Mouse (Mus musculus) embryo, embryonic 11 days (tissue): Measurements from ENCODE around the gene Tfap2c.
A peak's percentile ranks its signal among the peaks of the same experiment; 100 is the strongest.

Source experiments
- DNase-seq: peaks from one replicate; pipeline ENCODE4 v3.0.0-alpha.2; 2015

Gene Tfap2c

DNA sequence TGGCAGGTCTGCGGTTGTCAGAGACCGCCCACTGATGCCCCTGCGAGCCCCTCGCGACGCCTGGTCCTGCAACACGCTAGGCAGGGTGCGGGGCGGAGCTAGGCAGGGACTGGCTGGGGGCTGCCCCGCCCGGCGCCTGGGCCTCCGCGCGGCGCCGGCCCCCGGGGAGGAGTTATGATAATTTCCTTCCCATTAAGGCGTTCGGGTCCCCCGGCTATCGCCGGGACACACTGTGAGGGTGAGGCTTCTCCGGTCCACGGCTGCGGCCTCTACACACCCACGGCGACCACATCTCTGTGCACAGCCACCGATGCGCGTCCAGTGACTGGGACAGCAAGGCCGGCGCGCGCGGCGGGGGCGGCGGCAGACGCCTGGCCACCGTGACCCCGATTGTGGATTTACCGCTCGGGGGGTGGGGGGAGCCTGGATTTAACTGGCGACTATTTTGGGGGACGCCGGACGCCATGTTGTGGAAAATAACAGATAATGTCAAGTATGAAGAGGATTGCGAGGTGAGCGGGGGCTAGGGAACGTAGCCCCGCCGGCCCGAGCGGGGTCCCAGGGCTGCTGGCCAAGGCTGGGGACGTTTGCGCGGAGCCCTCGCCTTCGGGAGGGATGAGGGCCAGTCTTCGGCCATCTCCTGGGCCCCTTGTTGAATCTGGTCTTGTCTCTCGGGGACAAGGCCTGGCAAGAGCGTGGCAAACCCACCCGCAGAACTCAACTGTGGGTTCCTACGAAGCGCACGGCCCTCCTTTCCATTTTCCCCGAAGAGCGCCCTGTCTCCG lies at the start of gene Tfap2c:
TSS of gene Tfap2c (plus strand) at position 223 of the 785 bp plus-strand sequence.
- peak; percentile 86 for DNase-seq

- DNase-seq: no peak
These were observed 48.6 kb upstream of the Tfap2c start for GRCm38 (mm10) chr2:172500752-172501316.

GRCm38 (mm10) chr2:172501341-172501740 lies 48.1 kb upstream of the Tfap2c start:
- peak; percentile 78 for DNase-seq

DNA sequence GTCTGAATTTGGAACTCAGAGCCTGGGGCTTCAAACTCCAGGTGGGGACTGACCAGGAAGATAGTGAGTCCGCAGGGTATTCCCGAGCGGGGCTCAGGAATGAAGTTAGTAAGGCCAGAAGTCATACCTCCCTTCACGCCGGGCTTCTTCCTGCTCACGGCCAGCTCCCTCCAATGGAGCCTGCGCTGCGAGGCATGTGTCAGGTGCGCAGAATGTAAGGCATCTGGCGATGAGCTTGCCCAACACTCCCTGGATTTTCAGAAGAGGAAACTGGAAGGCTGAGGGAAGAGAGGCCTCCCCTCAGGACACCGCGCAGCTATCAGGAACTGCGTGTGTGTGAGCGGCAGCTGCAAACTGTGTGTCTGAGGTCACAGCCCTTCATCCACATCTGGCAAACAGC lies 47.2 kb upstream of the Tfap2c start:
- DNase-seq: peak; percentile 42

DNA sequence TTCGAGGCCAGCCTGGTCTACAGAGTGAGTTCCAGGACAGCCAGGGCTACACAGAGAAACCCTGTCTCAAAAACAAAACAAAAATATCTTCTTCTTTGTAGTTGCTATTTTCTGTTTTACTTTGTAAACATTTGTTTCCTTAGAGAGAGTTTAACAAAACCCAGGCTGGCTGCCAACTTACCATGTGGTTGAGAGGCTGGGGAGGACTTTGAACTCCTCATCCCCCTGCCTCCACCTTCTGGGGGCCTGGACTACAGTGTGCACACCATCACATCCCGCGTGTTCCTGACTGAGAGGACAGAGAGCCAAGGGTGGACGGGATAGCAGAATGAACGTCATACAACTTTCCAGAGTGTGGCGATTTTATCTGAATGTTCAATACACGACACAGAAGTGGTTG lies 43.3 kb upstream of the Tfap2c start:
- no peak for DNase-seq

DNA sequence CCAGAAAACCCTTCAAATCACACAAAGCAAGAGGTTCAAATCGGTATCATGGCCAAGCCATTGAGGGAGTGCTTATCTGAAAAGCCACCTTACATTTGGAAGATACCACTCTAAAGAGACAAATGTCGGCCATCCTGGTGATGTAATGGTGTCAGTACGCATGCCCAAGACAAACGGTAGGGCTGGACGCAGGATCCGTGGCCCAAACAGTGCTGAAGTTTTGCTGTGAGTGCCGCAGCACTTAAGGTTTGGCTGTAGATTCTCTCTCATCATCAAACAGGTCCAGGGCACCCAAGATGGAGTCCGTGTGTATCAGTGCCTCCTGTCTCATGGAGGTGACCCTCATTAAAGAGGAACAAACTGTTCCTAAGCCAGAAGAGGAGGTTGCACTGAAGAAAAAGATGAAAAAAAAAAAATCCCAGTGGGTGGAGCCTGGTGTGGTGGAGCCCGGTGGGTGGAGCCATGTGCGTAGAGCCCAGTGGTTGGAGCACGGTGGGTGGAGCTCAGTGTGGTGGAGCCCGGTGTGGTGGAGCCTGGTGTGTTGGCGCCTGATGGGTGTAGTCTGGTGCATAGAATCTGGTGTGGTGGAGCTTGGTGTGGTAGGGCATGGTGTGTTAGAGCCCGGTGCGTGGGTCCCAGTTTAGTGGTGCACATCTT lies 39.2 kb upstream of the Tfap2c start:
- DNase-seq: no peak

DNA sequence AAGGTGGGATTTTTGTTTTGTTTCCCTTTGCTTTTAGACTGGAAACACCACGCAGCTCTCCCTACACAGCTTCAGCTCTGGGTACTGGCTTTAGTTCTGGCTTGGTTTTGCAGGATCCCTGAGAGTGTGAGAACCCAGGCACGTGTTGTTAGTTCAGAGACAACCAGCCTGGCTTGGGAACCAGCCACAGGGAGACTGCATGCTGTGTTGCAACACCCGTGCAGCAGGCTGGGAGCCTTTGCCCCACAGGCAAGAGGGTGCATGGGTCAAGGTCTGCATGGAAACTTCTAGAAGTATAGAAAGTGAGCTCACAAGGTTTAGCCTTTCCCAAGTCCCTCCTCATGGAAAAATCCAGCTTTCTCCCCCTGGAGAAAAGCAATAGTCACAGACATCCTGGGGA lies 38.5 kb upstream of the Tfap2c start:
- no peak for DNase-seq

DNA sequence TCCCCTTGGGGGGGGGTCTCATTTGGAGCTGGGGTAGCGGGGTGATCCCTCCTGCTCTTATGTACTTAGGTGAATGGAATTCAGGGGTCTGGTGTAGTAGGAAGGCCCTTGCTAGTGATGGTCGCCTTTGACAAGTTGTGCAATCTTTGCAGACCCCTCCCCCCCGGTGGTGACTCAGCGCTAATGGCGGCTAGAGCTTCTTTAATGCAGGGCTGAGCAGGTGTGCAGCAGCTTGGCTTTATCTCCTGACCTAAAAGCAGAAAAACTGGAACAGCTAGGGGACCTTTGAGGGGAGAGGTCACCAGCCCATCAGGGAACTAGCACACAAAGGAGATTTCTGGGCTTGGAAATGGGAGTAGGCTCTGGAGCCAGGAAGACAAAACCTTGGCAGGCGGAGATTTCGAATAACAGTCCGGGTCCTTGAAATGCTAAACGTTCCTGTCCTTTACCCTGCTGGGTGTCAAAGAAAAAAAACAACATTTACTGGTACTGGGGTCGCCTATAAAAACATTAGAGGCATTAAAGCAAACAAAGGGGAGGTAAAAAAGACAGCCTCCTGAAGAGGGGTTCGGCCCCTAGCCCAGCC lies 32.9 kb upstream of the Tfap2c start:
- DNase-seq: peak; percentile 33

DNA sequence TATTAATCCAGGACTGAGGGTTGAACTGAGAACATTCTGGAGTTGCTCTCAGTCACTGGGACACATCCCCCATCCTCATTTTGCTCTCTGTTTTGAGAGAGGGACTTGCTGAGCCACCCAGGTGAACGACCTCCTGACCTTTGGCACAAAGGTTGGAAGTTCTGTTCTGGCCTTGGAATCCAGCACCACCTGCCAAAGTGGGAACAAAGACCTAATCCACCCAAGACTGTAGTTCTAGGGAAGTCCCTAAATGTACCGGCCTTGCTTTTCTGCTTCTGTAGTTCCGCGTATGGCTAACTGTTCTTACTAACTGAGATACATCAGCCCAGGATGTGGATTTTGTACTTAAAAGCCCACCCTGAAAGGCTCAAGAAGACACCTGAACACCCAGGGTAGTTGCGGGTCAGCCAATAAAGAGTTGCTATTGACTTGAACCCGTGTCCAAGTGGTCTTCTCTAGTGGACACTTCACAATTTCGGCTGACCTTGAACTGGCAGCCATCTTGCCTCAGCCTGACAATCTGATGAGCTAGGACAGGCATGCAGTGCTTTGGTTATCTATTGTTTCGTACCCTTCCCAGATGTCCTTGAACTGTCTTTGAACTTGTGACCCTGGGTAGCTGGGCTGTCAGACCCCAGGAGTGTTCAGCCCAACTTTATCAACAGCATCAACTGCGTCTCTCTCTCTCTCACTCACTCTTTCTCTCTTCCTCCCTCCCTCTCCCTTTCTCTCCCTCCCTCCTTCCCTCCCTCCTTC lies 28.6 kb upstream of the Tfap2c start:
- no peak for DNase-seq

GRCm38 (mm10) chr2:172522528-172522927 lies 26.9 kb upstream of the Tfap2c start:
- DNase-seq: no peak

- DNase-seq: no peak
These were observed 22.2 kb upstream of the Tfap2c start for GRCm38 (mm10) chr2:172527175-172527574.

DNA sequence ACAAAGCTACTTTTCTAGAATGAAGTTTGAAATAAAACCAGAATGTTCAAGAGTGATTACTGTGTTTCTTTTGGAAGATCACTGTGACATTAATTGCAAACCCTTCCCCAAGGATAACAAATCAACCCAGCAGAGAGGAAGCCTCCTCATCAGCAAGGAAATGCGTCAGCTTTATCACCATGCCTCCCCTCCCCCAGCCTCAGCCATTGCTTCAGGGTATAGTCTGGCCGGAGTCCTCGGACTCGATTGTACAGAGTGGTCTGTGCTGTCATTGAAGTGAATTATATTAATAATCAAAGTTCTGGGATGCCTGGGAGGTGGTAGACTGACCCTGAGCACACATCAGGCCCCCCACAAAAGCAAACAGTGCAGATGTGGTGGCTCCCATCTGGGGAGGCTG lies 5.4 kb upstream of the Tfap2c start:
- no peak for DNase-seq

GRCm38 (mm10) chr2:172544601-172545127 lies 4.7 kb upstream of the Tfap2c start:
- DNase-seq: no peak

GRCm38 (mm10) chr2:172545592-172546235 lies 3.7 kb upstream of the Tfap2c start:
- peak; percentile 37 for DNase-seq

GRCm38 (mm10) chr2:172546551-172546950 lies 2.8 kb upstream of the Tfap2c start:
- DNase-seq: no peak

DNA sequence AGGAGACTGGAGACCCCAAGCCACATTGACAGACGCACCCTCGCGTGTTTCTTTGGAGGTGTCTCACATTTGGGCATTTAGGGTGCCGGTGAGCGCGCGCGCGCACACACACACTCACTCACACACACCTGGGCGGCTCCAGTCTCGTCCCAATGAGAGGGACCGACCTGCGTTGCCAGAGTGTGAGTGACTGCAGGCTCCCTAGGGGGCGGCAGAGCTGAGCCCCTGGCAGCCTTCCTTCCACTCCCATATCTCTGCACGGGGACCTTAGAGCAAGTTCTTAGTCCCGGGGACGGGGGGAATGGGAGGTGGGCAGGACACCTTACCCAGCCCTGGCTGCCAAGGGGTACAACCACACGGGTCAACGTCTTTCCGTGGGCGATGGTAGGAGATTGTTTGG lies 2.3 kb upstream of the Tfap2c start:
- peak; percentile 79 for DNase-seq

GRCm38 (mm10) chr2:172547807-172548586 lies 1.4 kb upstream of the Tfap2c start:
- peak; percentile 41 for DNase-seq

DNA sequence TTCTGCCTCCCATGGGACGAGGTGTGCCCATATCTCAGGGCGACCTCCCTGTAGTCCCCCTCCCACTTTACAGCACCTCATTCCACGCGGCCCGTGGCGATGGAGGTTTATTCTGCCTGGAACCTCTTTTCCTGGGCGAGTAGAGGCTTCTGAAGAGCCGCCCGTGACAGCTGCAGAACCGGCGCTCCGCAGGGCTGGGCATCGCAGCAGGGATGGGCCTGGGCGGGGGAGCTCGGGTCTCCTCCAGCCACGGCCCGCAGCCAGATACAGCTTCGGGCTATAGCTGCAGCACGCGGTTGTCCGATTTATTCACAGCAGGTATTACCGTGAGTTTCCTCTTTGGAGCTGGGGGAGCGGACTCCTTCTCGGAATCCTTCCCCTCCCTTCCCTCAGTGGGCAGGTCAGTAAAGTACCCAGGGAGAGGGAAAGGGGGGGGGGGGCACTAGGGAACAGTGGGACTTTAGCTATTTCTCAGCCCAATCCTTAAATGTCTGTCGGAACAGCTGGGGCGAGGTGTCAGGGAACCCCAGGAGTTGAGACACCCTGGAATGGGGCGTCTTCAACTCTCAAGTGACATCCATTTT lies 629 bp upstream of the Tfap2c start:
- peak; percentile 56 for DNase-seq

GRCm38 (mm10) chr2:172550364-172551080 lies 1.1 kb downstream of the Tfap2c start:
- peak; percentile 89 for DNase-seq

DNA sequence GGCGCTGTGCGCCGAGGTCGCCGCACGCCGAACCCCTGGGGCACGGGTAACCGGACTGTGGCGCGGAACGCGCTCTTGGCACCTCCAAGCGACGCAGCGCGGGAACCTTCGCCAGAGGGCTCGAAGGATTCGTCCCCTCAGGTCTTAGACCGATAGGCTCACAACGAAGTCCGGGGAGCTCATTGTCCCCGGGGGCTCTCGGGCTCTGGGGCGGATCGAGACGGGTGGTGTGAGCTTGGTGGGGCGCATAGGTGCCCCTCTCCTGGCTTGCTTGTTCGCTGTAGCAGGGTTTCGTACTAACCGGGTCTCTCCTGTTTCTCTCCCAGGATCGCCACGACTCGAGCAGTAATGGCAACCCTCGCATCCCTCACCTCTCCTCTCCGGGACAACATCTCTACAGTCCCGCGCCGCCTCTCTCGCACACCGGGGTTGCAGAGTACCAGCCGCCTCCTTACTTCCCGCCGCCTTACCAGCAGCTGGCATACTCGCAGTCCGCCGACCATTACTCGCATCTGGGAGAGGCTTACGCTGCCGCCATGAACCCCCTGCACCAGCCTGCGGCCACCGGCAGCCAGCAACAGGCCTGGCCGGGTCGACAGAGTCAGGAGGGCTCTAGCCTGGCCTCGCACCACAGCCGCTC lies 1.8 kb downstream of the Tfap2c start:
- peak; percentile 69 for DNase-seq
